Mouse (Mus musculus): ENCODE data around the gene Fyco1. TPM values are rescaled to one million over a fixed set of nuclear protein-coding genes. Genes with fewer than 3 reads are reported as not detected.
"Not testable (repeated sequence)": the region's sequence is repeated elsewhere in the genome, so short reads cannot be mapped to it uniquely, and the experiment has no call there.

The Fyco1 gene
- polyA plus RNA-seq, 1 experiment from 2014 or later = 11.2 TPM

- 80% methylated on average over 3 of the region's 3 CpGs for WGBS
- Histone ChIP-seq H3K9ac (no peak overlapping the region), H3K4me2 (replicated peaks) (no peak overlapping the region), H3K27me3 (replicated peaks) (no peaks in the 10 kb centered on the region), H3K4me3 (replicated peaks) (no peak overlapping the region), H3K27ac (no peak overlapping the region), H3K36me3 (no peaks in the 10 kb centered on the region), H3K4me1 (replicated peaks) (no peaks in the 10 kb centered on the region), H3K9me3 (no peaks in the 10 kb centered on the region)
- no peak for ATAC-seq
Observed at GRCm38 (mm10) chr9:123763771-123764170, 87.9 kb downstream of the Fyco1 start.

- no peak for ATAC-seq
- Histone ChIP-seq H3K4me1 (replicated peaks) (no peaks in the 10 kb centered on the region), H3K4me3 (replicated peaks) (no peak overlapping the region), H3K9ac (no peak overlapping the region), H3K9me3 (no peaks in the 10 kb centered on the region), H3K27me3 (replicated peaks) (no peaks in the 10 kb centered on the region), H3K36me3 (no peaks in the 10 kb centered on the region), H3K27ac (no peak overlapping the region), H3K4me2 (replicated peaks) (no peak overlapping the region)
- WGBS = 77% methylated on average over 4 of the region's 4 CpGs
Observed at GRCm38 (mm10) chr9:123762886-123763285, 88.8 kb downstream of the Fyco1 start.

GRCm38 (mm10) chr9:123760806-123761205 is 90.9 kb downstream of the Fyco1 start:
- WGBS = 83% methylated on average over 3 of the region's 3 CpGs
- no peaks in the 10 kb centered on the region for H3K36me3 ChIP-seq
- no peaks in the 10 kb centered on the region for H3K9me3 ChIP-seq
- ATAC-seq = no peak
- H3K27ac ChIP-seq = no peak overlapping the region
- H3K4me1 ChIP-seq (replicated peaks) = no peaks in the 10 kb centered on the region
- no peak overlapping the region for H3K4me3 ChIP-seq (replicated peaks)
- H3K4me2 ChIP-seq (replicated peaks) = no peak overlapping the region
- no peaks in the 10 kb centered on the region for H3K27me3 ChIP-seq (replicated peaks)
- no peak overlapping the region for H3K9ac ChIP-seq

GRCm38 (mm10) chr9:123758645-123759044 is 93.1 kb downstream of the Fyco1 start:
- Histone ChIP-seq H3K27ac (no peak overlapping the region), H3K4me3 (replicated peaks) (no peak overlapping the region), H3K4me1 (replicated peaks) (no peaks in the 10 kb centered on the region), H3K9ac (no peak overlapping the region), H3K4me2 (replicated peaks) (no peak overlapping the region), H3K36me3 (no peaks in the 10 kb centered on the region), H3K9me3 (no peaks in the 10 kb centered on the region), H3K27me3 (replicated peaks) (no peaks in the 10 kb centered on the region)
- 80% methylated on average over 4 of the region's 4 CpGs for WGBS
- ATAC-seq = no peak

GRCm38 (mm10) chr9:123758156-123758555 is 93.5 kb downstream of the Fyco1 start:
- 66% methylated on average over 1 of the region's 1 CpGs for WGBS

GRCm38 (mm10) chr9:123757326-123757725 is 94.4 kb downstream of the Fyco1 start:
- Histone ChIP-seq H3K4me1 (replicated peaks) (no peaks in the 10 kb centered on the region), H3K9ac (no peak overlapping the region), H3K27me3 (replicated peaks) (no peaks in the 10 kb centered on the region), H3K9me3 (no peaks in the 10 kb centered on the region), H3K4me3 (replicated peaks) (no peak overlapping the region), H3K27ac (no peak overlapping the region), H3K4me2 (replicated peaks) (no peak overlapping the region), H3K36me3 (no peaks in the 10 kb centered on the region)
- WGBS = 54% methylated on average over 2 of the region's 2 CpGs
- no peak for ATAC-seq

More at GRCm38 (mm10) chr9:123758156-123758555, 93.5 kb downstream of the Fyco1 start:
- no peaks in the 10 kb centered on the region for H3K9me3 ChIP-seq
- no peaks in the 10 kb centered on the region for H3K4me1 ChIP-seq (replicated peaks)
- H3K27ac ChIP-seq = no peak overlapping the region
- ATAC-seq = no peak
- no peak overlapping the region for H3K4me3 ChIP-seq (replicated peaks)
- no peak overlapping the region for H3K4me2 ChIP-seq (replicated peaks)
- no peak overlapping the region for H3K9ac ChIP-seq
- no peaks in the 10 kb centered on the region for H3K36me3 ChIP-seq
- H3K27me3 ChIP-seq (replicated peaks) = no peaks in the 10 kb centered on the region

- Histone ChIP-seq H3K36me3 (no peaks in the 10 kb centered on the region), H3K4me2 (replicated peaks) (no peak overlapping the region), H3K4me3 (replicated peaks) (no peak overlapping the region), H3K9ac (no peak overlapping the region), H3K27ac (no peak overlapping the region), H3K9me3 (no peaks in the 10 kb centered on the region), H3K4me1 (replicated peaks) (no peaks in the 10 kb centered on the region), H3K27me3 (replicated peaks) (no peaks in the 10 kb centered on the region)
- WGBS = 75% methylated on average over 3 of the region's 3 CpGs
- no peak for ATAC-seq
Observed at GRCm38 (mm10) chr9:123756752-123757151, 94.9 kb downstream of the Fyco1 start.

GRCm38 (mm10) chr9:123754333-123754732 is 97.4 kb downstream of the Fyco1 start:
- 76% methylated on average over 4 of the region's 4 CpGs for WGBS
- H3K4me2 ChIP-seq (replicated peaks) = no peak overlapping the region
- no peaks in the 10 kb centered on the region for H3K27me3 ChIP-seq (replicated peaks)
- ATAC-seq = no peak
- H3K4me3 ChIP-seq (replicated peaks) = no peak overlapping the region
- no peaks in the 10 kb centered on the region for H3K4me1 ChIP-seq (replicated peaks)
- H3K9me3 ChIP-seq = no peaks in the 10 kb centered on the region
- no peaks in the 10 kb centered on the region for H3K36me3 ChIP-seq
- H3K9ac ChIP-seq = no peak overlapping the region
- H3K27ac ChIP-seq = no peak overlapping the region

GRCm38 (mm10) chr9:123749687-123750086 is 102.0 kb downstream of the Fyco1 start:
- not testable (repeated sequence) for H3K4me3 ChIP-seq (replicated peaks); H3K27ac ChIP-seq; ATAC-seq; H3K36me3 ChIP-seq; H3K4me1 ChIP-seq (replicated peaks); H3K4me2 ChIP-seq (replicated peaks); H3K9me3 ChIP-seq; H3K9ac ChIP-seq; H3K27me3 ChIP-seq (replicated peaks)
- WGBS = 90% methylated on average over 8 of the region's 8 CpGs

GRCm38 (mm10) chr9:123740799-123741198 is 110.9 kb downstream of the Fyco1 start:
- Histone ChIP-seq H3K9me3 (no peaks in the 10 kb centered on the region), H3K27me3 (replicated peaks) (no peaks in the 10 kb centered on the region), H3K9ac (no peak overlapping the region), H3K4me1 (replicated peaks) (no peaks in the 10 kb centered on the region), H3K4me2 (replicated peaks) (no peak overlapping the region), H3K36me3 (no peaks in the 10 kb centered on the region), H3K4me3 (replicated peaks) (no peak overlapping the region), H3K27ac (no peak overlapping the region)
- no peak for ATAC-seq
- 88% methylated on average over 4 of the region's 4 CpGs for WGBS

Other genes starting within 250 kb of the Fyco1 start
- 0.45 and 0.59 TPM in 2 replicates for gene Slc6a20b, start 219.3 kb downstream of the Fyco1 start, polyA plus RNA-seq (2015; fragmentation: Nextera tagmentation; extraction: Ambion mirVana)
- gene Ccr9, start 173.5 kb downstream of the Fyco1 start, polyA plus RNA-seq (2015; fragmentation: Nextera tagmentation; extraction: Ambion mirVana) = 0.54 and 0.75 TPM in 2 replicates
- 16.8 and 19.8 TPM in 2 replicates for gene Slc6a20a, start 173.0 kb downstream of the Fyco1 start, polyA plus RNA-seq (2015; fragmentation: Nextera tagmentation; extraction: Ambion mirVana)
- 41.1 and 47.1 TPM in 2 replicates for gene Lztfl1, start 134.2 kb downstream of the Fyco1 start, polyA plus RNA-seq (2015; fragmentation: Nextera tagmentation; extraction: Ambion mirVana)
- 1.3 and 1.6 TPM in 2 replicates for gene Cxcr6, start 45.4 kb downstream of the Fyco1 start, polyA plus RNA-seq (2015; fragmentation: Nextera tagmentation; extraction: Ambion mirVana)
- gene Xcr1, start 10.1 kb upstream of the Fyco1 start, polyA plus RNA-seq (2015; fragmentation: Nextera tagmentation; extraction: Ambion mirVana) = not detected in 2 replicates
- 3.3 and 3.7 TPM in 2 replicates for gene Ccr1, start 116.8 kb upstream of the Fyco1 start, polyA plus RNA-seq (2015; fragmentation: Nextera tagmentation; extraction: Ambion mirVana)
- 0.24 TPM in 1 of 2 replicates, not detected in the other for gene Ccr1l1, start 126.5 kb upstream of the Fyco1 start, polyA plus RNA-seq (2015; fragmentation: Nextera tagmentation; extraction: Ambion mirVana)
- gene Ccr3, start 170.1 kb upstream of the Fyco1 start, polyA plus RNA-seq (2015; fragmentation: Nextera tagmentation; extraction: Ambion mirVana) = 0.10 TPM in 1 of 2 replicates, not detected in the other

Measured in intestine, embryonic 15.5 days (tissue).